Mouse (Mus musculus) left cerebral cortex, adult 2 months (tissue): Measurements from ENCODE around the gene Fam189a1. TPM values are rescaled to one million over a fixed set of nuclear protein-coding genes. Genes with fewer than 3 reads are reported as not detected.

Source experiments
- DNase-seq, 2 experiments: peaks; one replicate each; pipeline ENCODE4 v3.0.0; 2021 to 2022; ENCODE audit warnings: low spot score in 2 of 2, mixed read lengths in 1 of 2; ENCODE audit errors: extremely low spot score in 1 of 2
- H3K27ac ChIP-seq: fragments of 200-600 bp; 2 replicates; pipeline ENCODE4 v1.8.1; 2022
- H3K4me3 ChIP-seq: fragments of 200-600 bp; 2 replicates; pipeline ENCODE4 v1.8.1; 2022
- CTCF ChIP-seq: fragments of 200-600 bp; IDR thresholded peaks from 2 replicates; pipeline ENCODE4 v1.8.1; 2022; ENCODE audit warnings: antibody characterized with exemption, mild to moderate bottlenecking, moderate library complexity
- intact Hi-C: fragments of 180-260 bp; cut with DNase I; formaldehyde crosslinking; loops from one replicate; pipeline ENCODE4 v1.15.1; 2025
- total RNA-seq, 2 experiments: library from RNA; stranded (reverse); gene quantifications; 2 replicates each; pipeline ENCODE4 v1.2.3; 2021

Gene Fam189a1
- total RNA-seq, 2 experiments from 2014 or later: 60.6 to 62.7 TPM

- TF ChIP-seq CTCF: no peak
- Histone ChIP-seq H3K27ac (no peak overlapping the region), H3K4me3 (no peak overlapping the region)
- intact Hi-C loops: no loop called here
- DNase-seq: no peak
Measured at GRCm38 (mm10) chr7:65101661-65102060, 54.7 kb downstream of the Fam189a1 start.

DNA sequence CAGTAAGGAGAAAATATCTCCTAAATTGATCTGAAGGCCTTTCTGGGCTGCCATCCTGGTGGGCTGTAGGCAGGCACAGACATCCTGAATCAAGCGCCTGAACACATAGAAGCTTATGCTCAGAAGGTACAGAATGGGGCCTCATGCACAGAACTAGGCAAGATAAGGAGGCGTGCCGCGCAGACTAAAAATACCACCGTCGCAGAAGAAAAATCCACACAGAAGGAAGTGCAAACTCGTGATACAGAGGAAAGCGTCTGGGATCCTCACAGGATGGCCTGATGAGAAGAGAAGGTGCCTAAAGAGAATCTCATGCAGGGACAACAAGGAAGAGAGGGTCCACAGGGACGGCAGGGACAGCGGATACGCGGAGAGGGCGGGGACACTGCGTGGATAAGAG, 58.7 kb downstream of the Fam189a1 start:
- no peak overlapping the region for H3K4me3 ChIP-seq
- intact Hi-C loops: loop anchor here (5.0 to 10.0 kb wide), 2 partner anchors 140 to 323 kb away; no protein-coding TSS in a partner anchor
- peak overlapping the region; percentile 74 for H3K27ac ChIP-seq
- peak; percentile 31 to 40 for DNase-seq
- no peak for TF ChIP-seq CTCF

DNA sequence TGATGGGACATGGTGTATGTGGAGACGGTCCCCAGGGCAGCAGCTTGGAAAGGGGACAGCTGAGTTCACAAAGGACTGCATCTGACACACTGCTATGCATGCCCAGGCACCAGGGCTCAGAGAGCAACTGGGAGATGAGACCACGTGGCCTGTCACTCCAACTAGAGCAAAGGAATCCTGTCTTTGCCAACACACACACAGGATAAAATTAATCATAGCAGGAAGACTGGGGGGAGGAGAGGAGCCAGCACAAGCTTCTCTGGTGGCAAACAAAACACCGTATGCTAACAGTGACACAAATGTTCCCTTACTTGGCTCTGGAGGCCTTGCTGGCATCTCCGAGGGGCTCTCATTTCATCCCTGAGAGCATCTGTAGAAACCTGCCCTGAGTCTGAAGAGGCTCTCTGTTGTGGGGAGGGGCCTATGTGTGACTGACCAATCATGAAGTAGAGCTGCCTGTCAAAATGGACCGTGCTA, 60.7 kb downstream of the Fam189a1 start:
- DNase-seq: no peak
- TF ChIP-seq CTCF: no peak
- Histone ChIP-seq H3K4me3 (no peak overlapping the region), H3K27ac (peak overlapping the region; percentile 32; the same call in 1 of the 2 replicates)
- intact Hi-C loops: loop anchor here (2.0 to 10.0 kb wide), 3 partner anchors 15 to 321 kb away; no protein-coding TSS in a partner anchor

DNA sequence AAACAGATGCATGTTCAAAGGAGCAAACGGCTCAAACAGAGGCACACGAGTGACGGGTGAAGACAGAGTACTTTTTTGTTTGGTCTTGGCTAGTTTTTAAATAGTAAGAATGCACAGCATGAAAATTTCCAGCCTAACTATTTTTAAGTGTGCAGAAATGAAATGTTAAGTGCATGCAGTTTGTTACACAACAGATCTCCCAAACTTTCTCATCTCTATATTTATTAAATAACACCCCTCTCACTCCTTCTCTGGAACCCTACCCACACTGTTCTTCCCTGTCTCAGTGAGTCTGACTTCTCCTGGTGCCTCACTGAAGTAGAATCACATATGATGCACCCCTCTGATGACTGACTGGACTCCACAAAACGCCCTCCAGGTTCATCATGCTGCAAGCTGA, 63.1 kb downstream of the Fam189a1 start:
- intact Hi-C loops: loop anchor here (2.0 to 10.0 kb wide), 2 partner anchors 61 to 319 kb away; no protein-coding TSS in a partner anchor

DNA sequence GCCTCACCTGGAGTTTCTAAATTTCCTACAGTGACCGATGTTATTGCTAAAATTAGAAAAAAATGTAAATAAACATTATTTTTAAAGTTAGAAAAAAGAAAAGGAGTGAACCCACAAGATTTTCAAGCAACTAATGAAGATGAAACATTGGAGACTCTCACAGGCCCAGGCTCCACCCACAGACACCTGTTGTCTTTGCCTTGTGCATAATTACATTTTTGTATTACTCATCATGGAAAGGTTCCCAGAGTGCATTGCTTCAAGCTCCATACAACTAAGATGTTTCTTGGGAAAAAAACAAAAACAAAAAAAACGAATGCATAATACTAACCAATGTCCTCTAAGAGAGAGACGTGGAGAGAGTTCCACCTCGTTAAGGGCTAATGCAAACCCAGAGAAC, 64.9 kb downstream of the Fam189a1 start:
- intact Hi-C loops: loop anchor here (10.0 kb wide), 1 partner anchor 317 kb away; no protein-coding TSS in a partner anchor
- Histone ChIP-seq H3K27ac (no peak overlapping the region), H3K4me3 (no peak overlapping the region)
- TF ChIP-seq CTCF: no peak
- DNase-seq: no peak

More for the DNA sequence above, 63.1 kb downstream of the Fam189a1 start:
- H3K4me3 ChIP-seq: no peak overlapping the region
- no peak for TF ChIP-seq CTCF
- DNase-seq: no peak
- no peak overlapping the region; the same call in 1 of the 2 replicates for H3K27ac ChIP-seq

- no peak overlapping the region for H3K4me3 ChIP-seq
- DNase-seq: no peak
- intact Hi-C loops: no loop called here
- H3K27ac ChIP-seq: no peak overlapping the region
- no peak for TF ChIP-seq CTCF
Measured at GRCm38 (mm10) chr7:65085972-65086371, 70.4 kb downstream of the Fam189a1 start.

DNA sequence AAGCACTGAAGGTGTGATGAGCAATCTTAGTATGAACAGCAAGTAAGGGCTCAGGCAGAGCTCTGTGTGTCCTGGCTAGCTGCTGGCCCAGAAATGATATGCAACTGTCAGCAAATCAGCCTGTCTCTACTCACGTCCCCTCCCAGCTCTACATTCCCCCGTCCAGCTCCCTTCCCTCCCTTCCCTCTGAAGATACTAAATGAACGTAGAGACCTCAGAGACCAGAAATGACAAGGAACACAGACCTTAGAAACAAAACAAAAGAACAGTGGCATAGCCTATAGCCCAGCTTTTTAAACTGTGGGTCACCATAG, 73.6 kb downstream of the Fam189a1 start:
- Histone ChIP-seq H3K27ac (no peak overlapping the region), H3K4me3 (no peak overlapping the region)
- intact Hi-C loops: no loop called here
- no peak for TF ChIP-seq CTCF
- DNase-seq: no peak

DNA sequence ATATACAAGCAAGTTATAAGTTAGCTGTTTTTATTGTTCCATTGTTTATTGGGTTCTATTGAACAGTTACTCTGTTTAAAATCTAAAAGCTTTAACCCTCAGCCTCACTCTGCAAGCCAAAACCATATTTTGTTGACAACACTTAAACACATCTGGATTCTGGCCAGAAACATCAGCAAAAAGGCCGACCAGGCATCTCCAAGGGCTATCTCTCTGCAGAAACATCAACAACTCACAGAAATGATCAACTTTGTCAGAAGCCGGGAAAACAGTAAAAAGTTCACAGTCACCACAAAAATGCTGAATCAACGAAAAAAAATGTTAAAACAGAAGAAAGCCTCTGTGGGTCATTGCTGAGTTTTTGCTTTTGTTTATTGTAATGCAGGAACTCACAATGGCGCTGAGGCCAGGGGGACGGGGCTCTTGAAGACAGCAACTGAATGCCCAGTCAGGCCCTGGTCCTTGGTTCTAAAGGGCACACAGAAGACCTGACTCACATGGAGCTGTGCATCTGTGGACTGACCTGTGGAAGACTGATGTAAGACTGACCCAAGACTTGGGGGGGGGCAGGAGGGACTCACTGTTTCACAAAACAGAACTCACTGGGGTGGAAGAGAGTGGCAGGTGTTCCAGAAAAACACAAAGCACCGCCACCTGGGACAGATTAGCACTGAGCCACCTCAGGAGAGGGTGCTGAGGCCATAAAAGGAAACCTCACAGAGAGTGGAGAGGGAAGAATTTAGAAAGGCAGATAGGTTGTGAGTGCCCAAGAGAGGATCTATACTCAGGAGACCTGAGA, 74.2 kb downstream of the Fam189a1 start:
- TF ChIP-seq CTCF: no peak
- Histone ChIP-seq H3K27ac (no peak overlapping the region), H3K4me3 (no peak overlapping the region)
- DNase-seq: no peak
- intact Hi-C loops: no loop called here

DNA sequence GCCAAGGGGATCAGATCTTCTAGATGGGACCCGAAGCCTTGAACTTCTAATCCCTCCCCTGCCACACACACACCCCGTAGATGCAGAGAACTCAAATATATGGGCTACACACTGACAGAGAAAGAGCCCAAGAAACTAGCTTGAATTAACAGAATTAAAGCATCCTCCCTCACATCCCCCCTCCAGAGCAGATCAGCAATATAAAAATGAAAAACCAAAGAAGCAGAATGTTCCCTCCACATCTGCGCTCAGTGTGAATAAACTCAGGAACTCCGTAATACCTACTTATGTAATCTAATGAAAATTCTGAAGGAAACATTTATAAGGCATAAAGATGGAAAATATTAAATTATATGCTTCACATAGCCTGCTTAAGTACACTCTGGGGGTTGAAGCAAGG, 80.2 kb downstream of the Fam189a1 start:
- no peak for DNase-seq
- Histone ChIP-seq H3K4me3 (no peak overlapping the region), H3K27ac (no peak overlapping the region)
- intact Hi-C loops: no loop called here
- TF ChIP-seq CTCF: no peak

- Histone ChIP-seq H3K4me3 (no peak overlapping the region), H3K27ac (no peak overlapping the region)
- intact Hi-C loops: no loop called here
- no peak for DNase-seq
- TF ChIP-seq CTCF: no peak
Measured at GRCm38 (mm10) chr7:65074194-65074593, 82.2 kb downstream of the Fam189a1 start.

GRCm38 (mm10) chr7:65073555-65073954, 82.8 kb downstream of the Fam189a1 start:
- peak; percentile 88 for TF ChIP-seq CTCF
- H3K27ac ChIP-seq: no peak overlapping the region
- DNase-seq: peak; percentile 71 to 82
- no peak overlapping the region for H3K4me3 ChIP-seq
- intact Hi-C loops: loop anchor here (1.0 kb wide), 1 partner anchor 123 kb away; no protein-coding TSS in a partner anchor

- no peak overlapping the region for H3K4me3 ChIP-seq
- DNase-seq: no peak
- TF ChIP-seq CTCF: no peak
- intact Hi-C loops: no loop called here
- no peak overlapping the region for H3K27ac ChIP-seq
Measured at GRCm38 (mm10) chr7:65066211-65066610, 90.2 kb downstream of the Fam189a1 start.

DNA sequence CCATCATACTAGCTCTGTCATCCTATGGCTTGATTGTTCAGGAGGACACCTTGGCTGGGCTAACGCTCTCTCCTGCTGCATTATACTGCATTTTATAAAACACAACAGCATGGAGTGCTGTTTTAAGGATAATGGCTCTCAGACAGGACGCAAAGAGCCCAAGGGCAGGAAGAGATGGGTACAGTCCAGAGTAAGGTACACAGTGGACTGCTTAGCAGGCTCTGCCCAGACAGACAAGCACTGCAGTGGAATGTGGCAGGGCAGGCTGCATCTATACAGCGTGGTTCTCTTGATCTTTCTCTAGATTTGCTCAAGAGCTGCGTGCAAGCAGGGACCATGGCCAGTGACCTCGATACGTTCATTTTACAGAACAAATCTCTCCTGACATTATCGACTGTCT, 90.9 kb downstream of the Fam189a1 start:
- intact Hi-C loops: no loop called here
- Histone ChIP-seq H3K4me3 (no peak overlapping the region), H3K27ac (no peak overlapping the region)
- TF ChIP-seq CTCF: no peak
- DNase-seq: no peak
